Mouse (Mus musculus) adrenal gland, adult (tissue): Measurements from ENCODE around the gene Klk1b16.
"Not testable (repeated sequence)": the region's sequence is repeated elsewhere in the genome, so short reads cannot be mapped to it uniquely, and the experiment has no call there.

ENCODE experiments used
- DNase-seq, 2 experiments: peaks; one replicate each; pipeline ENCODE4 v3.0.0; 2022 to 2023; ENCODE audit warnings: low spot score in 1 of 2; ENCODE audit not compliant: inconsistent age in 2 of 2

Klk1b16 gene

DNA sequence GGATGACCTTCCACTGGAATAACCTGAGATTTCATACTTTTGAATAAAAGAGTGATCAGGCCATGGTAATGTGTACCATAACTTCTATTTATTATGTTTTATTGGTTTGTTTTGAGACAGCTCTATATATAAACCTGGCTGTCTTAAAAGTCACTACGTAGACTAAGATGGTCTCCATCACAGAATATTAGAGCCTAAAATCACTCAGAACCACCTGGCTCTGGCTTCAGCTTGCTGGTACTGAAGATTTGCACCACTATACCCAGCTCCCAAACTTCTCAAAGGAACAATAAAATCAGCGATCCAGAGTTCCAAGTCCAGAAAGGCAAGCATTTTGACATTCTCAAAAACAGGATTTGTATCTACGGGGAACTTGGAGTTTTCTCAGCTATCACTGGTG is at the start of gene Klk1b16:
Gene Klk1b16, plus strand, starts transcription at position 301 of the 400 bp plus-strand sequence.
- DNase-seq, result no peak

DNA sequence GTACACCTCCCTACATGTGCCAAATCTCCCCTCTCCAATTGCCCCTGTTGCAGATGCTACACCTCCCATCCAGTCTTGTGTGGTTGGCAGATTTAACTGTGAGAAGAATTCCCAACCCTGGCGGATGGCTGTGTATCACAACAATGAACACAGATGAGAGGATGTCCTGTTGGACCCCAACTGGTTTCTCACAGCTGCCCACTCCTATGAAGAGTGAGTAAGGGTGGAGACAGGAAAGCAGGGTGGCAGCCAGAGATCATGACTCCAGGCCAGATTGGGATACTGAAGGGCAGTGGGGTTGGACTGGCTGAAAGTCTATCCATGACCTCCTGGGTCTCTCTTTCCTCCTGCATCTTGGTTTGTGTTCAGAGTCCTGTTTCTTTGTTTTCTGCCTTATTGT is 40.5 kb upstream of the Klk1b16 start:
- no peak for DNase-seq

DNA sequence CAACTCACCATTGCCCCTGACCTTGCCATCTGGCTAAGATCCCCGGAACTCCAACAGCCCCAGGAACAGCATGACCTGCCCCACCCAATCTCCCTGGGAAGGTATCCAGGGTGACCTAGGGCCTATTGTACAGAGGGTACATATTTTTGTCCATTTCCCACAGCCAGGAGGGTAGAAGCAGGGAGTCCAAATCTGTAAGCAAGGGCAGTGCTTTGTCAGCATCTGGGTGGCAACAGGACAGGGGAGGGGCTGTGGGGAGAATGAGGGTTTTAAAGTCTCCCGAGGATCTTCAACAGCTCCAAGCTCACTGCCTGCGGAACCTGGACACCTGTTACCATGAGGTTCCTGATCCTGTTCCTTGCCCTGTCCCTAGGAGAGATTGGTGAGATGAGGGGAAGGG is 34.5 kb upstream of the Klk1b16 start, which contains the start of gene Klk1b21:
Gene Klk1b21, plus strand, starts transcription at position 301 of the 400 bp plus-strand sequence.
- not testable (repeated sequence) for DNase-seq

DNA sequence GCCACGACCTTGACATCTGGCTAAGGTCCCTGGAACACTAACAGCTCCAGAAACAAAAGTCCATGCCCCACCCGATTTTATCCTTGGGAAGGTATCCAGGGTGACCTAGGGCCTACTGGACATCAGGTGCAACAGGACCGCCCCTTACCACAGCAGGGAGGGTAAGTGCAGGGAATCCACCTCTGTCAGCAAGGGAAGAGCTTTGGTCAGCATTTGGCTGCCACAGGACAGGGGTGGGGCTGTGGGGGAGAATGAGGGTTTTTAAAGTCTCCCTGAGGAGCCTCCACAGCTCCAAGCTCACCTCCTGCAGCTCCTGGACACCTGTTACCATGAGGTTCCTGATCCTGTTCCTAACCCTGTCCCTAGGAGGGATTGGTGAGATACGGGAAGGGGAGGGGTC is 24.2 kb upstream of the Klk1b16 start, which contains the start of gene Klk1b22:
Gene Klk1b22, plus strand, starts transcription at position 301 of the 400 bp plus-strand sequence.
- no peak for DNase-seq

DNA sequence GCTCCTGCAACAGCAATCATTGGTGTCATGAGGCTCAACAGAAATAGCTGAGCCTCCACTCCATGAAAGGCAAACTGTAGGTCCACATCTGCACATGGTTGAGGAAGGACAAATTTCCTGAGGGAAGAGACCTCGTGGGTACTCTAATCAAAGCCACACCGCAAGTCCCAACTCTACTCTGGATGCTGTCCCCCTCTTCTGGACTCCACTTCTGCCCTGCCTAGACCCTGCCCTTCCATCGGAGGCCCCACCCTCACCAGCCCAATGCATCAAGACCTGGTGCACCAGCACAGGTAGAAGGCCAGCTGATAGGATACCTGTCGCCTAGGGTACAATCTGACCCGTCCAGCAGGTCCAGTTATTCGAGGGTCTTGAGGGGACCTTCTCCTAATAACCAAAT is 13.1 kb upstream of the Klk1b16 start:
- no peak for DNase-seq

DNA sequence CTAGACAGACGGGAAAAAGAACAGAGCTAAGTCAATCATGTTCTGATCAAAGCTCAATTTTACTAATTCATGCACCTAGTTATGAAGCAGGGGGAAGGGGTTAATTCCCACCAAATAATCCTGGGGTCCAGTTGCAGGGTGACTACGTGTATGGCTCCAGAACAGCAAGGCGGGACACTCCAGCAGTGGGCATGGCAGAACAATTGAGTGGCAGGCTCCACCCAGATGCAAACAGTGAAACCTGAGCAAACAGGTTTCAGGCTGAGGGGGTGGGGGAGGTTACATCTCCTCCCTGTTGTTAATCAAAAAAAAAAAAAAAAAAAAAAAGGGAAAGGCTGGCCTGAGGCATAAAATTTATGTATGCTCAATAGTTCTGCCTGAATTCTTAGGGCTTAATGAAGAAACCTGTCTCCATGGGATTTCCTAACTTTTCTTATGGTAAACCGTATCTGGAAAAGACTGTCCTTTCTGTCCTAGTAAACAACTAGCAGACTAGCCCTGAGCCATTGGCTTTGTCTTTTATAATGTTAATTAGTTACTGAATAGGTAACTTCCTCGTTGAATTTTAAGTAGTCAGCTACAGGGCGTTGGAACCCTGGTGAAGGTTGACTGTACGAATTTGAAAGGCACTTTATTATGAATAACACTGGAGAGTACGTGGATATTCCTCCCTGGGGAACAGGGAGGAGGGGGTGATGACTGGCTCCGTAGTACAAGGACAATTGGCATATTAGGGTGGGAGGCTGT is 42.9 kb downstream of the Klk1b16 start:
- no peak for DNase-seq

DNA sequence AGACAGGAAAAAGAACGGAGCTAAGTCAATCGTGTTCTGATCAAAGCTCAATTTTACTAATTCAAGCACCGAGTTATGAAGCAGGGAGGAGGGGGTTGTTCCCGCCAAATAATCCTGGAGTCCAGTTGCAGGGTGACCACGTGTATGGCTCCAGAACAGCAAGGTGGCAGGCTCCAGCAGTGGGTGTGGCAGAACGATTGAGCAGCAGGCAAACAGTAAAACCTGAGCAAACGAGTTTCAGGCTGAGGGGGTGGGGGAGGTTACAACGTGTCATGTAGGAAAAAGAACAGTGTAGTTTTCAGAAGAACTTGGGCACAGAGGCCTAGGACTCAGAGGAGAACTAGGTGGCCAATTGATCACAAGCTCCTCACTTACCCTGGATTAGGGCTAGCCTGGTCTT is 49.9 kb downstream of the Klk1b16 start:
- not testable (repeated sequence) for DNase-seq

DNA sequence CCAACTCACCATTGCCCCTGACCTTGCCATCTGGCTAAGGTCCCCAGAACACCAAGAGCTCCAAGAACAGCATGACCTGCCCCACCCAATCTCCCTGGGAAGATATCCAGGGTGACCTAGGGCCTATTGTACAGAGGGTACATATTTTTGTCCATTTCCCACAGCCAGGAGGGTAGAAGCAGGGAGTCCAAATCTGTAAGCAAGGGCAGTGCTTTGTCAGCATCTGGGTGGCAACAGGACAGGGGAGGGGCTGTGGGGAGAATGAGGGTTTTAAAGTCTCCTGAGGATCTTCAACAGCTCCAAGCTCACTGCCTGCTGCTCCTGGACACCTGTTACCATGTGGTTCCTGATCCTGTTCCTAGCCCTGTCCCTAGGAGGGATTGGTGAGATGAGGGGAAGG is 51.4 kb downstream of the Klk1b16 start, which contains the start of gene Klk1b24:
Gene Klk1b24, plus strand, starts transcription at position 301 of the 400 bp plus-strand sequence.
- DNase-seq, result not testable (repeated sequence)
